Mouse (Mus musculus) Patski (cell line): Measurements from ENCODE around the gene Zfyve1. TPM values are rescaled to one million over a fixed set of nuclear protein-coding genes. Genes with fewer than 3 reads are reported as not detected.
A peak's percentile ranks its signal among the peaks of the same experiment; 100 is the strongest.

Experiments
- ATAC-seq: fragments of 100-300 bp; one replicate; pipeline ENCODE4 v1.8.0; 2021
- CTCF ChIA-PET: fragments of 350-600 bp; sonication (Branson Sonifier 250); formaldehyde crosslinking; loops from one replicate; lab custom pipeline; 2022; ENCODE audit warnings: inconsistent platforms; lab: Charles Lee
- POLR2A ChIA-PET: fragments of 350-600 bp; sonication (Branson Sonifier 250); formaldehyde crosslinking; loops from one replicate; lab custom pipeline; 2022; ENCODE audit warnings: antibody characterized with exemption, inconsistent platforms; lab: Charles Lee
- DNase-seq: peaks from one replicate; pipeline ENCODE4 v3.0.0-alpha.2; 2011; ENCODE audit warnings: low read depth, low spot score
- H3K27me3 ChIP-seq: fragments of 371-371 bp; one replicate; pipeline ENCODE4 v1.5.1; 2021
- CTCF ChIP-seq: fragments of 100-300 bp; IDR thresholded peaks from one replicate; pipeline ENCODE4 v1.5.1; 2021
- in situ Hi-C: fragments of 300-500 bp; cut with MboI; formaldehyde crosslinking; loops from 3 replicates; pipeline ENCODE4 v1.11.1; 2018; ENCODE audit warnings: low pct_unique_long_range_greater_than_20kb, mixed read lengths
- polyA plus RNA-seq: library from polyadenylated mRNA; unstranded; gene quantifications from one replicate; pipeline ENCODE4 v1.2.3, GENCODE M21; 2021

Gene Zfyve1
- polyA plus RNA-seq, 1 experiment from 2014 or later: 47.2 TPM

DNA sequence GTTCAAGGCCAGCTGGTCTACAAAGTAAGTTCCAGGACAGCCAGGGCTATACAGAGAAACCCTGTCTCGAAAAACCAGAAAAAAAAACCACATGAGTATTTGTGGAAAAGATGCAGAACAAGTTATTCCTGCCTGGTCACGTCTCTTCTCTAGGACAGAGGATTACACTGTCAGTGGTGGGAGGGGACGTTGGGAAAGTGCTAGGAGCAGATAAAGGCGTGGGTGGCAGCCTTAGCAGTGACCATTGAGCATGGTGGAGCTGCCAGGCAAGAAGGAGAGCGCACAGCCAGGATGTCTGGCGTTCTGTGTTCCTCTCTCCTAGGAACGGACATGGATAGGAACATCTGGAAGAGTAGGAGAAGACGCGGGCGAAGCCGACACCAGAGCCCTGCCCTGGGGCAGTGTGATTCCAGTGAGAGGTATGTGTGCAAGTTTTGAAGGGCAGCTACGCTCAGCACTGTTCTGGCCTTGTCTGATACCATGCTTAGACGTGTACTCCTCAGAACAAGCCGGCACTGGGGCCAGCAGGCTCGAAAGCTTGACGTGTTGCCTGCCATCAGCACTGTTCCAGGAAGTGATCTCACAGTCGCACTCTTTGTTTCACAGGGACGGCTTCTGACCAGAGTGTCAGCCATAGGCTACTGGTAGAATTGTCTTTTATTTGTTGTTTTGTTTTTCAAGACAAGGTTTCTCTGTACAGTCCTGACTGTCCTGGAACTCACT lies 71.0 kb downstream of the Zfyve1 start:
- CTCF ChIA-PET: no interaction called here
- in situ Hi-C loops: no loop called here
- ATAC-seq: no peak
- POLR2A ChIA-PET: interaction anchor here (0.7 kb wide), 1 partner anchor 358 kb away, joined by 6 read pairs; no protein-coding TSS in a partner anchor
- no peak for DNase-seq
- no peak for TF ChIP-seq CTCF
- H3K27me3 ChIP-seq: no peaks in the 10 kb centered on the region

DNA sequence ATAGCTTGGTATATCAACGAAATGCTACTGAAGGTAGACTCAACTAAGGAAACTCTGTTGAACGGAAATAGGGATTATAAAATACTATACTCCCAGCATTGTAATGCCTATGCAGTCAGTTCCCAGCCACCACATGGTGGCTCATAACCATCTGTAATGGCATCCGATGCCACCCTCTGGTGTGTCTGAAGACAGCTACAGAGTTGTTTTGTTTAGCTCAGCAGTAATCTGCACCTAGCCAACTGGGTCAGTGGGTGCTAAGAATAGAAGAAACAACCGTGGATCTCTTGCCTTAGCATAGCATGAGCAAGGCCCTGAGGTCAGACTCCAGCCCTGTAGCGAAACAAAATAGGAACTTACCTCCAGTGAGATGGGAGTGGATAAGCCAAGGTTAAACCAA lies 72.7 kb downstream of the Zfyve1 start:
- no peaks in the 10 kb centered on the region for H3K27me3 ChIP-seq
- CTCF ChIA-PET: no interaction called here
- DNase-seq: no peak
- no peak for ATAC-seq
- no peak for TF ChIP-seq CTCF
- POLR2A ChIA-PET: no interaction called here
- in situ Hi-C loops: no loop called here

DNA sequence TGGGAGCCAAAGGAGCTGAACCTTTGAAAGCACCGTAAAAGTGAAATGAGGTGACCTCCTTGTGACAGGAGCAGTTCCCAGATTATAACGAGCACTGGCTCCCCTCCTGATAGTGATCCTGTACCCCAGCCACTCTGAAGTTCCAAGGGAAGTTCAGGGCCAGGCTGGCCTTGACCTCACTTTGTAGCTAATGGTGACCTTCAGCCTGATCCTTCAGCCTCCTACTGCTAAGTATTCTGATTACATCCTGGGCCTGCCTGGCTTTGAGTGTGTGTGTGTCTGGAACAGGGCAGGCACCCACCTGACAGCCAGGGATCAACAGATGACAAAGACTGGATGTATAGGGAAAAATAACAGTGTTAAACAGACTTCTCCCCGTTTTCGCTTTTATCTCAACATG lies 73.1 kb downstream of the Zfyve1 start:
- no peak for TF ChIP-seq CTCF
- POLR2A ChIA-PET: no interaction called here
- CTCF ChIA-PET: no interaction called here
- in situ Hi-C loops: no loop called here
- ATAC-seq (no peak), DNase-seq (no peak)
- no peaks in the 10 kb centered on the region for H3K27me3 ChIP-seq

DNA sequence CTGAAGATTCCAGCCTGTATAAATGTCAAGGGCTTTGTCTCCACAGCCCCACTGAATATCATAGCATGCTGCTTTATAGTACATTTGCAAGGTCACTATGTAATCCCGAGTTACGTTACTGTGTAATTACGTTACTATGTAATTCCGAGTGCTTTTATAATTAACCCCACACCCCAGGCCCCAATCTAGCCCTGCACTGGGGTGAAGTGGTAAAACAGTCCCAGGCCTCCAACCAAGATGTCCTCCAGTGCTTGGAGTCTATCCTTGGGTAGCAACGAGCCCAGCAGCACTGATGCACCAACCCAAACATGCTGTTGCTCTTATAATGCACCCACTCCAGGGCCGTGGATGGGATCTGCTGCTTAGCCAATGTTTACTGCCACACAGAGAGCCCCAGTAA lies 74.0 kb downstream of the Zfyve1 start:
- POLR2A ChIA-PET: no interaction called here
- ATAC-seq (no peak), DNase-seq (no peak)
- in situ Hi-C loops: no loop called here
- CTCF ChIA-PET: no interaction called here
- TF ChIP-seq CTCF: no peak
- no peaks in the 10 kb centered on the region for H3K27me3 ChIP-seq

DNA sequence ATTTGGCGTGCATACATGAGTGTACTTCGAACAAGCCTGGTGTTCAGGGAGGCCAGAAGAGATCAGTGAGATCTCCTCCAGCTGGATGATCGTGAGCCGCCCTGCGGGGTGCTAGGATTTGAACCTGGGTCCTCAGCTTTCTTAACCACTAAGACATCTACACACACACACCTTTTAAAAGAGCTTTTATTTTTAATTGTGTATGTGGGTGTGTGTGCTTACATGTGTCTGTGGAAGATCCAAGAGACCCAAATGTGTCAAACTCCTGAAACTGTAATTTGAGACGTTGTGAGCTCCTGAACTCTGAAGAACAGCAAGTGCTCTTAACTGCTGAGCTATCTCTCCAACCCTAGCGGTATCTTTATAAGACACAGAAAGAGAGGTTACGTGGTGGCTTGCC lies 75.9 kb downstream of the Zfyve1 start:
- DNase-seq (no peak), ATAC-seq (no peak)
- in situ Hi-C loops: no loop called here
- H3K27me3 ChIP-seq: no peaks in the 10 kb centered on the region
- TF ChIP-seq CTCF: no peak
- POLR2A ChIA-PET: no interaction called here
- CTCF ChIA-PET: interaction anchor here (0.7 kb wide), 1 partner anchor 8 kb away, joined by 3 read pairs; no protein-coding TSS in a partner anchor

DNA sequence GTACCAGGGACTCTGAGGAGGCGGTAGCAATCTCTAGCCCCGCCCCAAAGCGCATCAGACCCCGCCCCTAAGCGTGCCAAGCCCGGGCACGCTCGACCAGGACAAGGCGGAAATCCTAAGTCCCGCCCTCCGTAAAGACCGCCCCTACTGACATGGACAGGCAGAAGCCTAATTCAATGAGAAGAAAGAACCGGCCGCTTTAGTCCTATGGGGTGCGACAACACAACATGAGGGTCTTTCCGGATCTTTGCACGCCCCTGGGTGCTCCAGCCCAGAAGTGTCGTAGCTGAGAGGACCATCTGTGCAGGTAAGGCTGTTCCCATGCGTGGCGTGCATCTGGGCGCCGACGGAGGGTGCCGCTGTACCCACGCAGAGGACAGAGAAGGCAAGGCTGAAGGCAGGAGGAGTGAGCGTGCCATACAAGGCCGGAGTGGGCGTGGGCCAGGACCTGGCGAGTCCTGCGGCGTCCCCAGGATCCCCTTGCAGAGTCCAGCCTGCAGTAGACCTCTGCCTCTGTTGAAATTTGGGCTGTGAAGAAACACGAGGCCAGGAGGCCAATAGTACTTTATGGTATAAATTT lies 76.6 kb downstream of the Zfyve1 start, which contains the start of gene Dcaf4:
Gene Dcaf4 (plus strand): TSS at position 156 of the 580 bp plus-strand sequence.
- no peak for TF ChIP-seq CTCF
- peak; percentile 64 for DNase-seq
- in situ Hi-C loops: no loop called here
- ATAC-seq: peak; percentile 100
- CTCF ChIA-PET: no interaction called here
- no peaks in the 10 kb centered on the region for H3K27me3 ChIP-seq
- POLR2A ChIA-PET: interaction anchor here (0.6 kb wide), 1 partner anchor 63 kb away, joined by 4 read pairs; no protein-coding TSS in a partner anchor

DNA sequence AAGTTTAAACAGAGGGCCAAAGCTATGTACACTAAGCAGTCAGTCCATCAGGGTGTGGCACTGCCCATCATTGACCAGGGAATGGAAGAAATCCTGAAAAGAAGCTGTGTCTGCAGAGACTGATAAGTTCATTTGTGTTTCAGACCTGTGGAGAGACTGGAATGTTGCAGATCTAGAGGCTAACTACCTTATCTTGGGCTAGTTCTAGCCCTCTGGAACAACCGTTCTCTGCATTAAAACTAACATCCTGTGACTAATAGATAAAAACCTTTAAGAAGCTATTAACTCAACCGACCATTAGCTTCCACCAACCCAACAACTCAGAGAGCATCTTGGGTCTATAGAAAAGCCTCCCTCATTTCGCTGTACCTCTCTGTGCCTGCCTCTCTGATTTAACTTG lies 79.4 kb downstream of the Zfyve1 start:
- ATAC-seq (no peak), DNase-seq (no peak)
- peaks cover 10% of the 10 kb centered on the region for H3K27me3 ChIP-seq
- TF ChIP-seq CTCF: no peak
- POLR2A ChIA-PET: no interaction called here
- CTCF ChIA-PET: no interaction called here
- in situ Hi-C loops: no loop called here

DNA sequence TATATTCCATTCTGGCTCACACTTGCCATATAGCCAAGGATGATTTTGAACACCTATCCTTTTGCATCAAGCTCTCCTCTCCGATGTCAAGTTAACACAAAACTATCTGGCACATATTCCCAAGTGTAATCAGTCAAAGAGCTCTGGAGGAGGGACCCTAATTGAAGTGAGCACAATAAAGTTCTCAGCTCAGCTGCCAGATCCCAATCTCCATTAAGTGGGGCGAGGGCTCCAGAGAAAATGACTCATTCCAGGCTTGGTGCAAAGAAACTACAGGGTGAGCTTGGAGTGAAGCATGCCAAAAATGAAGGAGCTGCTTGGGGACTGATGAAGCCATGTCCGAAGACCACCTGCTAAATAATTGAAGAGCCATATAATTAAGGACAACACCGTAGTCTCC lies 82.8 kb downstream of the Zfyve1 start:
- in situ Hi-C loops: no loop called here
- DNase-seq (no peak), ATAC-seq (no peak)
- ChIA-PET CTCF (no interaction called here), POLR2A (no interaction called here)
- H3K27me3 ChIP-seq: peaks cover 12% of the 10 kb centered on the region
- TF ChIP-seq CTCF: no peak

DNA sequence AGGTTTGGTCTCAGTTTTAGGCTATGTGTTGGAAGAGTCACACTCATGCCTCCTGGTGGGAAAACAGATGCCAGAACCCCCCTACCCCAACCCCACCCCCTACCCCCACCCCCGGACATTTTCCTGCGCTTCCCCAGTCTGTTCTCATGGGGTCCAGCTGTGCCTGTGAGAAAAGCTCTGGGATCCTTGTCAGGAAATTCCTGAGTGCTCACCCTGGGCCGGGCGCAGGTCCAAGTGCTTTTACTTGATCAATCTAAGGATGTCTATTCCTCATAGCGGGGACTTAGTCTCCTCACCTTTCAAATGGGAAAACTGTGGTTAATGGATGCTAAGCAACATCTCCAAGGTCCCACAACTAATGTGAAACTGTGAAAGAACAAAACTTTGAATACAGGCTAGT lies 83.8 kb downstream of the Zfyve1 start:
- TF ChIP-seq CTCF: no peak
- ChIA-PET POLR2A (no interaction called here), CTCF (interaction anchor here (1.7 kb wide), 1 partner anchor 8 kb away, joined by 3 read pairs; no protein-coding TSS in a partner anchor)

DNA sequence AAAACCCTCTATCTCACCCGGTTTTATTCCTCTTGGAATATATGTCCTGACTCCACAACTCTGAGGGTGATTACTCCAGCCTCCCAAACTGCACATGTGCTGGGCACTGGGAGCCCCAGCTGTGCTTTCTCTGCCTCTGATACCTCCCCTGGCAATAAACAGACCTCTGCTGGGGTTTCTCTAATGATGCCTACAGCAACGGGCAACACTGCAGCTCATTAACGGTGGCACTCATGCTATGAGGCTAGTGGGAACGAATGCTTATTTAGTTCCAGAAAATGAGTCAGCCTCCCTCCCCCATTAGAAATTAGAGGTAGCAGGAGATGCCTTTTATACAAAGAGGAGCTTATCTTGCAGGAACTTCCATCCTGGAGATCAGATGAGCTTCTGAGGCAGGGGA lies 84.2 kb downstream of the Zfyve1 start:
- ATAC-seq: no peak
- in situ Hi-C loops: no loop called here

More for the DNA sequence above, 83.8 kb downstream of the Zfyve1 start:
- H3K27me3 ChIP-seq: peaks cover 12% of the 10 kb centered on the region
- DNase-seq (no peak), ATAC-seq (no peak)
- in situ Hi-C loops: no loop called here

DNA sequence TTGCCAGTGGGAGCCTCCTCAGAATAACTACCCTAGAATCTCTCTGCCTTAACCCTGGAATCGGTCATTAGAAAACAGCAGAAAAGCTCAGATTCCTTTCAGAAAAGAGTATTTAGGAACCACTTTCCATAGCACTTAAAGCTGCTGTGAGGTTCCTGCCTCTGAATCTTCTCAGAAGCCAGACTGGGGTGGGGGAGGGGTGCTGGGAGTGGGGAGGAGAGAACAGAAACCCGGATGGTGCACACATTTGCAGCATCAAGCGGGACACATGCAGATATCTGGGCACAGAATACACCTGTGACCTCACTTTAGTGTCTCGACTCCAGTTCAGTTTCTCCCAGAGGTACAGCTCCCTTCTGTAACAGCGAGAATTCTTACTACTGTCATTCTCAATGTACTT lies 86.4 kb downstream of the Zfyve1 start:
- ChIA-PET CTCF (no interaction called here), POLR2A (no interaction called here)
- DNase-seq: no peak
- peaks cover 18% of the 10 kb centered on the region for H3K27me3 ChIP-seq
- in situ Hi-C loops: no loop called here
- no peak for TF ChIP-seq CTCF
- no peak for ATAC-seq

More for the DNA sequence above, 84.2 kb downstream of the Zfyve1 start:
- DNase-seq: no peak
- TF ChIP-seq CTCF: no peak
- POLR2A ChIA-PET: no interaction called here
- CTCF ChIA-PET: interaction anchor here (1.7 kb wide), 1 partner anchor 9 kb away, joined by 3 read pairs; no protein-coding TSS in a partner anchor
- peaks cover 16% of the 10 kb centered on the region for H3K27me3 ChIP-seq
